Mouse (Mus musculus) stomach, embryonic 16.5 days (tissue): ENCODE measurements at regions not wholly inside any gene's neighbourhood (a gene's known extent, or its start where the extent isn't known, plus 50 kb on each side); places are given as distances from the start of the nearest gene placed in this dataset.

Experiments used
- ATAC-seq: fragments of 200-750 bp; cut with Nextera tagmentation; 2 replicates; pipeline ENCODE4 v1.8.0; 2017; ENCODE audit warnings: moderate number of reproducible peaks, moderate TSS enrichment; ENCODE audit not compliant: insufficient read depth, low FRiP score
- H3K27ac ChIP-seq: fragments of 300-500 bp; sonication (generic); 2 replicates; pipeline ENCODE4 v1.5.1; 2014; ENCODE audit warnings: low read length
- H3K27me3 ChIP-seq: fragments of 300-500 bp; sonication (generic); 2 replicates; pipeline ENCODE4 v1.6.1; 2014; ENCODE audit warnings: low read length, control low read depth, mixed read lengths; ENCODE audit not compliant: control insufficient read depth, insufficient read depth
- H3K36me3 ChIP-seq: fragments of 300-500 bp; sonication (generic); 2 replicates; pipeline ENCODE4 v1.6.1; 2014; ENCODE audit warnings: low read length; ENCODE audit not compliant: control insufficient read depth, insufficient read depth
- H3K4me1 ChIP-seq: fragments of 300-500 bp; sonication (generic); 2 replicates; pipeline ENCODE4 v1.6.1; 2014; ENCODE audit warnings: low read length, control low read depth, mixed read lengths; ENCODE audit not compliant: control insufficient read depth, insufficient read depth
- H3K4me2 ChIP-seq: fragments of 300-500 bp; sonication (generic); 2 replicates; pipeline ENCODE4 v1.6.1; 2014; ENCODE audit warnings: low read depth, low read length, mixed read lengths
- H3K4me3 ChIP-seq: fragments of 300-500 bp; sonication (generic); replicated peaks from 2 replicates; pipeline ENCODE4 v1.5.1; 2014; ENCODE audit warnings: mild to moderate bottlenecking, low read length
- H3K9ac ChIP-seq: fragments of 300-500 bp; sonication (generic); 2 replicates; pipeline ENCODE4 v1.6.1; 2014; ENCODE audit warnings: low read length
- H3K9me3 ChIP-seq: fragments of 300-500 bp; sonication (generic); replicated peaks from 2 replicates; pipeline ENCODE4 v1.6.1; 2016; ENCODE audit warnings: low read length, control low read depth; ENCODE audit not compliant: control insufficient read depth
- WGBS: fragments of 180-500 bp; shearing (Covaris S2); extraction: QIAGEN DNeasy Blood & Tissue Kit; methylation state at CpG from one replicate; pipeline ENCODE4 v1.1.7; 2014; 5-methylcytosine and 5-hydroxymethylcytosine counted together

DNA sequence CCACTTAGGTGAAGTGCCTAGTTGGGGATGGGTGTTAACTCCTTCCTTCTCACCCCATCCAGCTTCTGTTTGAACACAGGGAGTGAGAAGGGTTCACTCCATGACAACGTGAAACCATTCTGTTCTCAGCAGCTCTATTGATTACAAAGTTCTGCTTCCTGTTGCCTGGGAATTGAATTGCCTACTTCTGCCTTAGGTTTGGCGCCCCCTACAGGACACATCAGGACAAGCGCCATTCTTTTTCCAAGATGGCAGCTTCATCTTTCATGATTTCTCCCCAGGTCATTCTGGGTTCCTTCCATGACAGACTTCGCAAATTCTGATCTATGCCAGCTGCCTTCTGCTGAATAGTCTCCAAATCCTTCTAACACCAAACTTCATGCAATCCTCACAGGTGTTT is 371.5 kb downstream of the Lrig3 start:
- no peak overlapping the region for H3K4me3 ChIP-seq
- WGBS, result 76% methylated on average over 4 of the region's 4 CpGs
- no peaks in the 10 kb centered on the region for H3K4me1 ChIP-seq
- H3K9ac ChIP-seq, result no peak overlapping the region
- no peak overlapping the region for H3K27ac ChIP-seq
- no peak overlapping the region for H3K4me2 ChIP-seq
- no peaks in the 10 kb centered on the region for H3K27me3 ChIP-seq
- ATAC-seq, result no peak
- 0 out of 2 replicates have a peak, but pooled peaks cover 1% of the 10 kb centered on the region for H3K9me3 ChIP-seq
- H3K36me3 ChIP-seq, result no peaks in the 10 kb centered on the region

DNA sequence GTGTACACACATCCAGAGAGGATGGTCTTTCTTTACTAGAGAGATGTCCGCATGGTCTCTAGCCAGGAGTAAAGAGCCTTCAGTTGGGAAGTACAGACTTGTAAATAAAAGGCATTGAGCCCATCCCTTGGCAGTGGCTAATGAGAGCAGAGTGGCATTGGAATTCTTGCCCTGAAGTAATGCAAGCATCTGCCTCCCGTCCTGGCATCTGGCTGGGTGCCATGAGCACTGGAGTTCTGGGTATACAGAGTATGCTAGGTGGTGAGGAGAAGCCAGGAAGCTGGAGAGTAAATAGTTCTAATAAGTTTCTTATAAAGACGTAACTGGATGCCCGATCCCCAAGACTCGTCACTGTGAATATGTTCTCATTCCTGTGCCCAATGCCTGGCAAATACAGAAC is 367.8 kb downstream of the Lrig3 start:
- H3K9ac ChIP-seq, result no peak overlapping the region
- no peaks in the 10 kb centered on the region for H3K9me3 ChIP-seq
- no peak overlapping the region for H3K4me2 ChIP-seq
- H3K4me1 ChIP-seq, result no peaks in the 10 kb centered on the region
- no peak overlapping the region for H3K27ac ChIP-seq
- 80% methylated on average over 5 of the region's 5 CpGs for WGBS
- no peak overlapping the region for H3K4me3 ChIP-seq
- H3K27me3 ChIP-seq, result no peaks in the 10 kb centered on the region; the same call in 1 of the 2 replicates
- no peaks in the 10 kb centered on the region for H3K36me3 ChIP-seq
- ATAC-seq, result no peak

DNA sequence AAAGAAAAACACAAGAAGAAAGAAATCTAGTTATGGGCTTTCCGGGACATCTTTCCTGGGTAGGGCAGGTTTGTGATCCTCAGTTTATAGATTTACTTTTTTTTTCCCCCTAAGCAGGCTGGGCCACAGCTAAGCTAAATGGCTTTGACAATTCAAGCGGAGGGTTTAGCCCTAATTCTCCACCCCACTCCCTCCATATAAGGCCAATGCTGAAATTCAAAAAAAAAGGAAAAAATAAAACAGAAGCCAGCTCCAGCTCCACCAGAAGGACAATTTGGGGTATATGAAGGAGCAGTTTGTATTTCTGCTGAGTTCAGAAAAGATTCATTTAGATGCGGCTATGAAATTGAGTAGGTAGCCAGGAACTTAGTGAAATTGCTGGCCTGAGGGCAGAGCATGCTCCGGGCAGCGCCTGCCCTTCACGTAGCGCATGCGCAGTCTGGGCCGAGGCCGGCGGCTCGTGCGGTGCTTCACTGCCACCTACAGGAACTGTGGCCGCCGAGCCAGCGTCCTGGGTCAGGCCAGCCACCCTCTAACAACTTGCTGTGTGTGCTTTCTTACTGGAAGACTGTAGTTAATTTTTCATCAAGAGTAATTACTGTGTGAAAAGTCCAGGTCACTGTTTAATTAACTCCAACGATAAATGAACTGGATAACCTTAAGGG is 364.5 kb downstream of the Lrig3 start:
- H3K27ac ChIP-seq, result no peak overlapping the region
- H3K4me3 ChIP-seq, result no peak overlapping the region
- H3K36me3 ChIP-seq, result no peaks in the 10 kb centered on the region
- no peaks in the 10 kb centered on the region; the same call in 1 of the 2 replicates for H3K27me3 ChIP-seq
- peak overlapping the region; percentile 31 for H3K4me2 ChIP-seq
- 5% methylated on average over 17 of the region's 17 CpGs for WGBS
- H3K9me3 ChIP-seq, result no peaks in the 10 kb centered on the region
- no peaks in the 10 kb centered on the region for H3K4me1 ChIP-seq
- peak overlapping the region; percentile 43; the same call in 1 of the 2 replicates for H3K9ac ChIP-seq
- peak; percentile 95 for ATAC-seq

GRCm38 (mm10) chr10:126320831-126321230 is 354.9 kb downstream of the Lrig3 start:
- Histone ChIP-seq H3K9ac (no peak overlapping the region), H3K9me3 (no peaks in the 10 kb centered on the region), H3K36me3 (no peaks in the 10 kb centered on the region), H3K4me2 (no peak overlapping the region), H3K27me3 (no peaks in the 10 kb centered on the region), H3K4me1 (no peaks in the 10 kb centered on the region), H3K4me3 (no peak overlapping the region), H3K27ac (no peak overlapping the region)
- ATAC-seq, result no peak
- 82% methylated on average over 9 of the region's 9 CpGs for WGBS

DNA sequence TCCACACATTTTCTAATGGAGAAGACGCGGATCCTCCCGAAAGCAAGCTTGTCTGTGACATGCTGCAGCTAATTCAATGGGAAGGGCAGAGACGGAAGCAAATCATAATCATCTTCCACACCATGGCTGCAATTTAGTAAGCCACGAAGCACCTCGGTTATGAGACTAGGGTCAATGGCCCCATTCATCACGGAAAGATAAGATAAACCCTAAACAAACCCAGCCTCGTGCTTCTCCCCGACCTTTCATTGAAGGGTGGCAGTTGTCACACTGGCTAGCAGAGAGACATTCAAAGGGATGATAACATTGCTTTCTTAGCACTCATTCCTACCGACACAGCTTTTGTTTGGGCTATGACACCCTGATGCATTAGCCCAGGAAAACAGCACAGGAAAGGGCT is 353.8 kb downstream of the Lrig3 start:
- H3K4me1 ChIP-seq, result no peaks in the 10 kb centered on the region
- no peak overlapping the region for H3K9ac ChIP-seq
- no peaks in the 10 kb centered on the region for H3K36me3 ChIP-seq
- ATAC-seq, result no peak
- no peak overlapping the region for H3K4me3 ChIP-seq
- H3K9me3 ChIP-seq, result no peaks in the 10 kb centered on the region
- H3K27me3 ChIP-seq, result no peaks in the 10 kb centered on the region
- 43% methylated on average over 10 of the region's 10 CpGs for WGBS
- H3K27ac ChIP-seq, result no peak overlapping the region
- no peak overlapping the region for H3K4me2 ChIP-seq

DNA sequence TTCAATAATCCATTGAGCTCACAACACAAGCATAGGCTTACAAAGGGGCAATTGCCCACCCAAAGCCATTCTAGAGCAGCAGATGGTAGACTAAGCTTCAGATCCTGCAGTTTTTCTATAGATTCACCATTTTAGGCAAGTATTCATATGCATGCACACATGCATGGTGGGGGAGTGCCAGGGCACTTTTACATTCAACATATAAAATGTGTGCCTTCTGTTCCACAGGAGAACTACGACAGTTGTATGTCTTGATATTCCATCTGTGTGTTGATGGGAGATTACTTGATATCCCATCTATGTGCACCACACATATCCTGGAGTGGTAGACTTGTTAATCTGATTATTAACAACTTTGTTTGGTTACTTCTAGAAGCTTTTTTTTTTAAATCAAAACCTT is 334.0 kb downstream of the Lrig3 start:
- no peak for ATAC-seq
- 73% methylated on average over 1 of the region's 1 CpGs for WGBS
- no peaks in the 10 kb centered on the region for H3K36me3 ChIP-seq

GRCm38 (mm10) chr10:126298211-126298610 is 332.2 kb downstream of the Lrig3 start:
- H3K9ac ChIP-seq, result no peak overlapping the region
- H3K4me2 ChIP-seq, result no peak overlapping the region
- no peaks in the 10 kb centered on the region for H3K36me3 ChIP-seq
- H3K9me3 ChIP-seq, result no peaks in the 10 kb centered on the region
- H3K4me3 ChIP-seq, result no peak overlapping the region
- no peak overlapping the region for H3K27ac ChIP-seq
- no peak for ATAC-seq
- no peaks in the 10 kb centered on the region for H3K27me3 ChIP-seq
- H3K4me1 ChIP-seq, result no peaks in the 10 kb centered on the region
- WGBS, result 63% methylated on average over 6 of the region's 6 CpGs

More for the DNA sequence above, 334.0 kb downstream of the Lrig3 start:
- no peaks in the 10 kb centered on the region for H3K4me1 ChIP-seq
- H3K9ac ChIP-seq, result no peak overlapping the region
- no peaks in the 10 kb centered on the region for H3K9me3 ChIP-seq
- H3K4me3 ChIP-seq, result no peak overlapping the region
- no peak overlapping the region for H3K27ac ChIP-seq
- H3K27me3 ChIP-seq, result no peaks in the 10 kb centered on the region
- no peak overlapping the region for H3K4me2 ChIP-seq

DNA sequence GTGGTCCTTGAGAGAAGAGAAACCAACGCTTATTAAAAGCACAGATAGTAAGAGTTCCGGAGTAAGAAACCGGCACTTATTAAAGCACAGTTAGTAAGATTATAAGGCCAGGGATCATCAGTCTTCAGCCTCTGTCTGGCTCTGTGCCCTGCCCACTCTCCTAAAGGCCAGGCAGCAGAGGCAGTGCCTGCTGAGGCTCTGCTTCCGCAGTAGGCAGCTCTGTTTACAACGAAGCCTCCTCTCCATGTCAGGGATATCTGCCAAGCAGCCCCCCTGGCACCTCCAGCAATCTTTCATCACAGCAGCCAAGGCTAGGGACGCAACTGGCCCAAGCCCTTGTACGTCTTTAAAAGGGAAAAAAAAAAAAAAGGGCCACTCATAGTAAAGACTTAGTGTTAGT is 329.9 kb downstream of the Lrig3 start:
- H3K9me3 ChIP-seq, result no peaks in the 10 kb centered on the region
- no peaks in the 10 kb centered on the region for H3K4me1 ChIP-seq
- no peak overlapping the region for H3K4me2 ChIP-seq
- H3K9ac ChIP-seq, result no peak overlapping the region
- H3K27me3 ChIP-seq, result no peaks in the 10 kb centered on the region
- 57% methylated on average over 7 of the region's 7 CpGs for WGBS
- no peak for ATAC-seq
- H3K36me3 ChIP-seq, result no peaks in the 10 kb centered on the region
- H3K4me3 ChIP-seq, result no peak overlapping the region
- H3K27ac ChIP-seq, result no peak overlapping the region

GRCm38 (mm10) chr10:126291765-126292164 is 325.8 kb downstream of the Lrig3 start:
- H3K27ac ChIP-seq, result no peak overlapping the region
- no peaks in the 10 kb centered on the region for H3K36me3 ChIP-seq
- no peaks in the 10 kb centered on the region for H3K9me3 ChIP-seq
- no peak overlapping the region for H3K4me2 ChIP-seq
- H3K27me3 ChIP-seq, result no peaks in the 10 kb centered on the region
- ATAC-seq, result no peak
- no peak overlapping the region for H3K9ac ChIP-seq
- H3K4me3 ChIP-seq, result no peak overlapping the region
- H3K4me1 ChIP-seq, result no peaks in the 10 kb centered on the region
